Mouse (Mus musculus) C2C12 (cell line): ENCODE data around the gene Hcn2.

Experiments used
- CEBPB ChIP-seq: IDR thresholded peaks from one replicate; pipeline ENCODE4 v1.6.1; 2011; ENCODE audit warnings: low read depth, mild to moderate bottlenecking, control low read depth, moderate library complexity
- CTCF ChIP-seq: IDR thresholded peaks from one replicate; pipeline ENCODE4 v1.5.1; 2011; ENCODE audit not compliant: control insufficient read depth, insufficient read depth, insufficient read length
- MAX ChIP-seq: IDR thresholded peaks from one replicate; pipeline ENCODE4 v1.6.1; 2011; ENCODE audit warnings: mild to moderate bottlenecking, control low read depth
- MYOD1 ChIP-seq: IDR thresholded peaks from one replicate; pipeline ENCODE4 v1.6.1; 2011; ENCODE audit warnings: low read depth; ENCODE audit not compliant: control insufficient read depth, insufficient read length
- USF1 ChIP-seq: IDR thresholded peaks from one replicate; pipeline ENCODE4 v1.6.1; 2011; ENCODE audit warnings: low read depth, mild to moderate bottlenecking, control low read depth, moderate library complexity

- TF ChIP-seq CTCF = no peak
- TF ChIP-seq MYOD1 = no peak
- TF ChIP-seq USF1 = no peak
- no peak for TF ChIP-seq MAX
- no peak for TF ChIP-seq CEBPB
These were observed 8.7 kb upstream of the Hcn2 start for GRCm38 (mm10) chr10:79707759-79708158.
